Comparison of ENCODE assay signal across 8 mouse cellular contexts in genomic region chr5:121660059-121660896, GRCm38 (mm10). TPM values are rescaled to one million over a fixed set of nuclear protein-coding genes. Genes with fewer than 3 reads are reported as not detected.
DNase-seq lines count a peak whose midpoint lies in the region; ATAC-seq and TF ChIP-seq lines count a peak whose summit lies in the region.

Acad10 (minus strand) TSS chr5:121660514.
Brap (plus strand) TSS chr5:121660563.

- in situ Hi-C loops in ES-E14 (cut with MboI; ENCODE audit: low sequenced_read_pairs in 2 of 2, unreplicated experiment in 2 of 2) = no loop called here

- under 1% methylated on average over 68 of the region's 85 CpGs for WGBS in forebrain, embryonic 16.5 days
- under 1% methylated on average over 84 of the region's 85 CpGs for WGBS in lung, embryonic 14.5 days
- WGBS in olfactory bulb, adult 2 months = under 1% methylated on average over 85 of the region's 85 CpGs
- WGBS in thymus, adult 2 months = under 1% methylated on average over 85 of the region's 85 CpGs

- H3K9ac ChIP-seq in ES-E14 (ENCODE audit: insufficient read depth, low read depth, low read length, poor library complexity, severe bottlenecking) = peak within 1 kb of the TSS; percentile 92
- H3K9ac ChIP-seq in forebrain, embryonic 16.5 days (replicated peaks; ENCODE audit: low read depth, low read length) = peak within 1 kb of the TSS; percentile 92
- H3K9ac ChIP-seq in lung, embryonic 14.5 days = peak within 1 kb of the TSS; percentile 94

- no peak within 1 kb of the TSS for H3K27ac ChIP-seq in ES-E14 (ENCODE audit: insufficient read depth, low read depth, low read length, poor library complexity, severe bottlenecking)
- peak within 1 kb of the TSS; percentile 21; the same call in 1 of the 2 replicates for H3K27ac ChIP-seq in forebrain, embryonic 16.5 days (ENCODE audit: low read length)
- H3K27ac ChIP-seq in layer of hippocampus, adult 2 months = peak within 1 kb of the TSS; percentile 98
- H3K27ac ChIP-seq in lung, embryonic 14.5 days (ENCODE audit: low read depth) = peak within 1 kb of the TSS; percentile 54; the same call in 1 of the 2 replicates
- peak within 1 kb of the TSS; percentile 27; the same call in 1 of the 2 replicates for H3K27ac ChIP-seq in olfactory bulb, adult 2 months (ENCODE audit: insufficient read depth, low read depth, low read length)
- H3K27ac ChIP-seq in thymus, adult 2 months (ENCODE audit: control insufficient read depth, insufficient read depth, low read length) = no peak within 1 kb of the TSS

- TF ChIP-seq POLR2A in olfactory bulb, adult 2 months (IDR thresholded peaks at IDR 0.05; ENCODE audit: insufficient read depth, low read depth, low read length) = peak; percentile 85
- peak; percentile 91 for TF ChIP-seq POLR2A in thymus, adult 2 months (IDR thresholded peaks at IDR 0.05; ENCODE audit: control insufficient read depth, extremely low read depth, insufficient read depth, low read length, poor library complexity)

- DNase-seq in ES-E14 (ENCODE audit: low read depth, low spot score) = peak; percentile 67
- peak; percentile 97 for DNase-seq in cerebellum, adult 11-12 months
- DNase-seq in heart, postnatal 36 days = peak; percentile 95 to 98
- peak; percentile 93 to 95 for DNase-seq in layer of hippocampus, adult 2 months (ENCODE audit: low spot score in 2 of 2)
- peak; percentile 97 for DNase-seq in lung, embryonic 14.5 days
- DNase-seq in thymus, adult 2 months = peak; percentile 92

- peaks cover 6% of the 10 kb centered on the region for H3K36me3 ChIP-seq in ES-E14 (ENCODE audit: control insufficient read depth, insufficient read depth, low read length, poor library complexity, severe bottlenecking)
- peaks cover 3% of the 10 kb centered on the region for H3K36me3 ChIP-seq in forebrain, embryonic 16.5 days (ENCODE audit: control insufficient read depth, insufficient read depth)
- H3K36me3 ChIP-seq in lung, embryonic 14.5 days (ENCODE audit: insufficient read depth) = peaks cover 32% of the 10 kb centered on the region
- peaks cover 21% of the 10 kb centered on the region for H3K36me3 ChIP-seq in thymus, adult 2 months (ENCODE audit: control insufficient read depth, insufficient read depth, low read length)

- intact Hi-C loops in heart, postnatal 36 days (cut with DNase I) = loop anchor here (2.0 to 5.0 kb wide), 2 partner anchors 51 to 182 kb away; partner anchors contain the start of gene Atxn2

- ATAC-seq in forebrain, embryonic 16.5 days = peak; percentile 87
- peak; percentile 86 for ATAC-seq in lung, embryonic 14.5 days (ENCODE audit: insufficient read depth)

- no peaks in the 10 kb centered on the region for H3K9me3 ChIP-seq in ES-E14 (ENCODE audit: control insufficient read depth, insufficient read depth, low read depth, low read length)
- no peaks in the 10 kb centered on the region for H3K9me3 ChIP-seq in forebrain, embryonic 16.5 days (ENCODE audit: control insufficient read depth, low read length)
- no peaks in the 10 kb centered on the region for H3K9me3 ChIP-seq in lung, embryonic 14.5 days (ENCODE audit: low read depth, low read length)

- no peak for TF ChIP-seq CTCF in layer of hippocampus, adult 2 months (conservative IDR thresholded peaks at IDR 0.05)
- no peak for TF ChIP-seq CTCF in lung, embryonic 14.5 days (IDR thresholded peaks at IDR 0.05; ENCODE audit: low read depth)
- no peak for TF ChIP-seq CTCF in olfactory bulb, adult 2 months (IDR thresholded peaks at IDR 0.05; ENCODE audit: insufficient read depth, low read depth, low read length)
- peak; percentile 69; the same call in 1 of the 2 replicates for TF ChIP-seq CTCF in thymus, adult 2 months (IDR thresholded peaks at IDR 0.05; ENCODE audit: borderline replicate concordance, control insufficient read depth, extremely low read depth, insufficient read depth, low read length, poor library complexity)

- peak within 1 kb of the TSS; percentile 64 to 86 for H3K4me3 ChIP-seq in ES-E14 (ENCODE audit: insufficient read depth in 1 of 2, low read depth in 1 of 2, low read length in 2 of 2, poor library complexity in 1 of 2, severe bottlenecking in 1 of 2)
- peak within 1 kb of the TSS; percentile 85 for H3K4me3 ChIP-seq in forebrain, embryonic 16.5 days (replicated peaks; ENCODE audit: low read length)
- peak within 1 kb of the TSS; percentile 69 for H3K4me3 ChIP-seq in layer of hippocampus, adult 2 months
- peak within 1 kb of the TSS; percentile 96 for H3K4me3 ChIP-seq in lung, embryonic 14.5 days (ENCODE audit: low read depth, low read length)
- peak within 1 kb of the TSS; percentile 85 for H3K4me3 ChIP-seq in olfactory bulb, adult 2 months (ENCODE audit: insufficient read depth, low read depth, low read length)
- peak within 1 kb of the TSS; percentile 95 for H3K4me3 ChIP-seq in thymus, adult 2 months (ENCODE audit: control insufficient read depth, insufficient read depth, low read length)

- H3K4me1 ChIP-seq in ES-E14 (ENCODE audit: control insufficient read depth in 2 of 2, insufficient read depth in 2 of 2, low read length in 2 of 2, poor library complexity in 1 of 2) = no peaks in the 10 kb centered on the region
- peaks cover 22% of the 10 kb centered on the region for H3K4me1 ChIP-seq in forebrain, embryonic 16.5 days (replicated peaks; ENCODE audit: control insufficient read depth, insufficient read depth, low read length)
- 0 out of 2 replicates have a peak, but pooled peaks cover 7% of the 10 kb centered on the region for H3K4me1 ChIP-seq in lung, embryonic 14.5 days (ENCODE audit: insufficient read depth)
- H3K4me1 ChIP-seq in olfactory bulb, adult 2 months (ENCODE audit: control insufficient read depth, insufficient read depth, low read length) = peaks cover 10% of the 10 kb centered on the region; the same call in 1 of the 2 replicates
- H3K4me1 ChIP-seq in thymus, adult 2 months (replicated peaks; ENCODE audit: control insufficient read depth, insufficient read depth, low read length) = peaks cover 15% of the 10 kb centered on the region

- peak within 1 kb of the TSS; percentile 76 for H3K4me2 ChIP-seq in forebrain, embryonic 16.5 days (ENCODE audit: low read length)
- peak within 1 kb of the TSS; percentile 90 for H3K4me2 ChIP-seq in lung, embryonic 14.5 days

- no peaks in the 10 kb centered on the region for H3K27me3 ChIP-seq in forebrain, embryonic 16.5 days (replicated peaks; ENCODE audit: control insufficient read depth, insufficient read depth, low read length)
- H3K27me3 ChIP-seq in lung, embryonic 14.5 days (ENCODE audit: insufficient read depth, low read length) = no peaks in the 10 kb centered on the region
- H3K27me3 ChIP-seq in thymus, adult 2 months (ENCODE audit: control insufficient read depth, insufficient read depth, low read length) = no peaks in the 10 kb centered on the region

TF ChIP-seq in ES-E14, 5 proteins besides CTCF, POLR2A, EP300 and RAD21:
- TF ChIP-seq HCFC1 (IDR thresholded peaks at IDR 0.05; ENCODE audit: borderline replicate concordance, insufficient read depth, low read length) (0 out of 2 replicates have a peak, but pooled peaks have one; percentile 2), MAFK (IDR thresholded peaks at IDR 0.05; ENCODE audit: insufficient read depth, low read depth, low read length) (no peak)
TF ChIP-seq in ES-E14: peak in this region for 1.

RNA-seq across cellular contexts. Expression of gene Acad10, which starts in this region (rescaled TPM):
- 14.0 and 24.4 TPM in 2 replicates for total RNA-seq in ES-E14 (2012; rRNA removed)
- 0.71 and 1.5 TPM in 2 replicates for polyA plus RNA-seq in forebrain, embryonic 16.5 days (2015; fragmentation: Nextera tagmentation; extraction: Ambion mirVana)
- 10 to 100 TPM; 19.8 to 23.8 TPM for total RNA-seq in heart, postnatal 36 days (2021)
- 1 to 10 TPM; 4.2 to 4.3 TPM for total RNA-seq in layer of hippocampus, adult 2 months (2021)
- 1.5 and 3.0 TPM in 2 replicates for polyA plus RNA-seq in lung, embryonic 14.5 days (2014; fragmentation: Nextera tagmentation; extraction: Ambion mirVana)
- polyA plus RNA-seq in olfactory bulb, adult 2 months (2012; ENCODE audit: insufficient read depth, insufficient read length, low replicate concordance, missing spikeins) = not detected in 2 replicates
- polyA plus RNA-seq in thymus, adult 2 months (2012; rRNA removed) = 7.2 and 8.2 TPM in 2 replicates

RNA-seq across cellular contexts. Expression of gene Brap, which starts in this region (rescaled TPM):
- total RNA-seq in ES-E14 (2012; rRNA removed) = 24.2 and 31.8 TPM in 2 replicates
- 51.5 and 55.5 TPM in 2 replicates for polyA plus RNA-seq in forebrain, embryonic 16.5 days (2015; fragmentation: Nextera tagmentation; extraction: Ambion mirVana)
- 10 to 100 TPM; 29.8 to 31.9 TPM for total RNA-seq in heart, postnatal 36 days (2021)
- 10 to 100 TPM; 67.8 to 68.4 TPM for total RNA-seq in layer of hippocampus, adult 2 months (2021)
- 39.1 and 40.9 TPM in 2 replicates for polyA plus RNA-seq in lung, embryonic 14.5 days (2014; fragmentation: Nextera tagmentation; extraction: Ambion mirVana)
- polyA plus RNA-seq in olfactory bulb, adult 2 months (2012; ENCODE audit: insufficient read depth, insufficient read length, low replicate concordance, missing spikeins) = not detected in 2 replicates
- polyA plus RNA-seq in thymus, adult 2 months (2012; rRNA removed) = 38.7 and 46.9 TPM in 2 replicates

Comparison
In these comparisons a context has a peak if more than half of its experiments do, and no peak if none do; other contexts are left out.
1. RNA of gene Brap (polyA plus RNA-seq): 51.5 to 55.5 TPM in forebrain, embryonic 16.5 days, 39.1 to 40.9 TPM in lung, embryonic 14.5 days and 38.7 to 46.9 TPM in thymus, adult 2 months; not detected in olfactory bulb, adult 2 months; every median in the first group is over 10 times any median in the second.
2. H3K27ac ChIP-seq: peak in forebrain, embryonic 16.5 days (single experiment), layer of hippocampus, adult 2 months (single experiment), lung, embryonic 14.5 days (single experiment) and olfactory bulb, adult 2 months (single experiment); none in ES-E14 (single experiment) and thymus, adult 2 months (single experiment).
3. Peak in every context shown above with its lines, with median percentiles within 50 percentile points of each other: DNase-seq, H3K4me3 ChIP-seq and H3K9ac ChIP-seq.